Comparison of ENCODE assay signal across 21 mouse cellular contexts in the genomic region with DNA sequence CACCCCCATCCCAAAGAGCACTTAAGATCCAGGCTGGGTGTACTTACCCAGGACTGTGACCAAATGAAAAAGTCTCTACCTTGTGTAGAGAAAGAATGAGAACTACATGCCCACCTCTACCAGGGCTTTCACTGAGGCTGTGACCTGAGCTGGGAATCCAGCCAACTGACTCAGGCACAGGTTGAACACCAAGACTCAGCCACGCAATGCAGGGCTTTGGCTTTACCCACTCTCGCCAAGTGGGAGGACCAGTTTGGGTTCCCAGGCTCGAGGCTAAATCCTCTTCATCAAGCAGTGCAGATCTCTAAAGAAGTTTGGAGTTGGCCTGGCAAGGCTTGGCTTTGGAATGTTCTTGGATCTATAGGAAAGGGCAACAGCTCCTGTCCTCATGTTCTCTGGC. TPM values are rescaled to one million over a fixed set of nuclear protein-coding genes. Genes with fewer than 3 reads are reported as not detected.
DNase-seq lines count a peak whose midpoint lies in the region; ATAC-seq lines count a peak whose summit lies in the region.
"Had no signal": no experiment of that assay in that cellular context is flagged by ENCODE, and none has a peak within 500 bp of the region (broad histone marks: within the 10 kb centered on the region; RNA-seq: fewer than 3 reads in every experiment).

No protein-coding gene starts in this region.

- WGBS in kidney, embryonic 14.5 days, result 73% methylated on average over 3 of the region's 3 CpGs

- H3K27ac ChIP-seq in kidney, embryonic 14.5 days (ENCODE audit: low read depth, low read length), result no peak overlapping the region
- H3K27ac ChIP-seq: embryonic facial prominence, embryonic 13.5 days; embryonic facial prominence, embryonic 15.5 days; forebrain, embryonic 13.5 days; forebrain, embryonic 15.5 days had no signal

- no peaks in the 10 kb centered on the region for H3K36me3 ChIP-seq in kidney, embryonic 14.5 days (ENCODE audit: control insufficient read depth, insufficient read depth, low read length)
- H3K36me3 ChIP-seq: embryonic facial prominence, embryonic 13.5 days; embryonic facial prominence, embryonic 15.5 days; forebrain, embryonic 15.5 days; G1E had no signal

- no peak for ATAC-seq in kidney, embryonic 14.5 days (ENCODE audit: low FRiP score, low TSS enrichment)
- ATAC-seq: CD4-positive, CD25-positive, alpha-beta regulatory T cell, adult 4 months; forebrain, embryonic 13.5 days; forebrain, embryonic 15.5 days; forebrain, postnatal 0 days had no signal

- H3K4me1 ChIP-seq in kidney, embryonic 14.5 days (ENCODE audit: control insufficient read depth, insufficient read depth, low read length), result 0 out of 2 replicates have a peak, but pooled peaks cover 2% of the 10 kb centered on the region
- H3K4me1 ChIP-seq: embryonic facial prominence, embryonic 13.5 days; forebrain, embryonic 13.5 days had no signal

- H3K4me2 ChIP-seq in kidney, embryonic 14.5 days (replicated peaks; ENCODE audit: low read depth, low read length), result no peak overlapping the region
- H3K4me2 ChIP-seq: embryonic facial prominence, embryonic 13.5 days; embryonic facial prominence, embryonic 15.5 days; forebrain, embryonic 13.5 days; forebrain, embryonic 15.5 days had no signal

- no peak overlapping the region for H3K9ac ChIP-seq in kidney, embryonic 14.5 days (ENCODE audit: low read depth, low read length)
- H3K9ac ChIP-seq: embryonic facial prominence, embryonic 13.5 days; embryonic facial prominence, embryonic 15.5 days; forebrain, embryonic 13.5 days; forebrain, embryonic 15.5 days; forebrain, postnatal 0 days had no signal

- H3K4me3 ChIP-seq in kidney, embryonic 14.5 days (ENCODE audit: low read length), result no peak overlapping the region
- H3K4me3 ChIP-seq: embryonic facial prominence, embryonic 13.5 days; embryonic facial prominence, embryonic 15.5 days; erythroblast, embryonic 14.5 days; forebrain, embryonic 13.5 days; forebrain, embryonic 15.5 days had no signal

- no peaks in the 10 kb centered on the region for H3K27me3 ChIP-seq in kidney, embryonic 14.5 days (ENCODE audit: control insufficient read depth, insufficient read depth, low read length)
- H3K27me3 ChIP-seq: embryonic facial prominence, embryonic 15.5 days; forebrain, embryonic 13.5 days had no signal

- H3K9me3 ChIP-seq in kidney, embryonic 14.5 days (ENCODE audit: control insufficient read depth, low read length), result no peaks in the 10 kb centered on the region
- H3K9me3 ChIP-seq: embryonic facial prominence, embryonic 13.5 days; embryonic facial prominence, embryonic 15.5 days; forebrain, embryonic 13.5 days; forebrain, embryonic 15.5 days; G1E had no signal

- DNase-seq in cerebellum, adult 11-12 months, result peak; percentile 47
- DNase-seq in cerebellum, adult 8-10 months, result no peak
- DNase-seq in cerebellum, adult 9-11 months, result peak; percentile 51
- no peak for DNase-seq in cerebellum, adult 9-10 months
- DNase-seq in NIH3T3 (ENCODE audit: low read depth), result peak; percentile 31
- DNase-seq in gonadal fat pad, adult 2 months (ENCODE audit: low read depth), result peak; percentile 61
- DNase-seq: adrenal gland, postnatal 10 days; adrenal gland, postnatal 25 days; B cell, adult 2 months; embryo, embryonic 11 days; forebrain, postnatal 0 days had no signal

RNA-seq across cellular contexts. Expression of a gene that starts 5.5 kb away (rescaled TPM):
- 20.0 TPM in 2 replicates for polyA plus RNA-seq in gonadal fat pad, adult 2 months (2012; rRNA removed)
- polyA plus RNA-seq in kidney, embryonic 14.5 days (2014; fragmentation: Nextera tagmentation; extraction: Ambion mirVana), result 18.2 and 32.4 TPM in 2 replicates

RNA-seq across cellular contexts. Expression of a gene that starts 20.6 kb away (rescaled TPM):
- polyA plus RNA-seq in gonadal fat pad, adult 2 months (2012; rRNA removed), result 1.7 and 3.5 TPM in 2 replicates
- not detected in 2 replicates for polyA plus RNA-seq in kidney, embryonic 14.5 days (2014; fragmentation: Nextera tagmentation; extraction: Ambion mirVana)
- polyA plus RNA-seq: adrenal gland, adult 2 months; CD4-positive, CD25-positive, alpha-beta regulatory T cell, adult 4 months; embryonic facial prominence, embryonic 11.5 days; erythroblast, embryonic 14.5 days; G1E had no signal

RNA-seq across cellular contexts. Expression of a gene that starts 58.0 kb away (rescaled TPM):
- polyA plus RNA-seq in gonadal fat pad, adult 2 months (2012; rRNA removed), result 5.5 TPM in 2 replicates
- 2.9 and 3.8 TPM in 2 replicates for polyA plus RNA-seq in kidney, embryonic 14.5 days (2014; fragmentation: Nextera tagmentation; extraction: Ambion mirVana)

Comparison
In these comparisons a context has a peak if more than half of its experiments do, and no peak if none do; other contexts are left out.
1. DNase-seq: peak in cerebellum, adult 11-12 months (single experiment), cerebellum, adult 9-11 months (single experiment), NIH3T3 (single experiment) and gonadal fat pad, adult 2 months (single experiment); none in cerebellum, adult 8-10 months (single experiment) and cerebellum, adult 9-10 months (single experiment).